Mouse (Mus musculus) thymus, adult 2 months (tissue): ENCODE results near the gene Apopt1. TPM values are rescaled to one million over a fixed set of nuclear protein-coding genes. Genes with fewer than 3 reads are reported as not detected.
A peak's percentile ranks its signal among the peaks of the same experiment; 100 is the strongest.

Experiments used
- DNase-seq: peaks from one replicate; pipeline ENCODE4 v3.0.0; 2021
- H3K27ac ChIP-seq: fragments of 200-500 bp; 2 replicates; pipeline ENCODE4 v1.5.1; 2012; ENCODE audit warnings: low read length, control low read depth; ENCODE audit not compliant: control insufficient read depth, insufficient read depth
- H3K27me3 ChIP-seq: fragments of 200-500 bp; 2 replicates; pipeline ENCODE4 v1.6.1; 2012; ENCODE audit warnings: mild to moderate bottlenecking, low read length, moderate library complexity, mixed read lengths; ENCODE audit not compliant: control insufficient read depth, insufficient read depth
- H3K36me3 ChIP-seq: fragments of 200-500 bp; 2 replicates; pipeline ENCODE4 v1.6.1; 2012; ENCODE audit warnings: mild to moderate bottlenecking, low read length, moderate library complexity; ENCODE audit not compliant: control insufficient read depth, insufficient read depth
- H3K4me1 ChIP-seq: fragments of 200-500 bp; replicated peaks from 2 replicates; pipeline ENCODE4 v1.6.1; 2012; ENCODE audit warnings: low read length; ENCODE audit not compliant: control insufficient read depth, insufficient read depth
- H3K4me3 ChIP-seq: fragments of 200-500 bp; 2 replicates; pipeline ENCODE4 v1.5.1; 2012; ENCODE audit warnings: mild to moderate bottlenecking, low read length, control low read depth, moderate library complexity; ENCODE audit not compliant: control insufficient read depth, insufficient read depth
- CTCF ChIP-seq: fragments of 200-500 bp; IDR thresholded peaks from 2 replicates; pipeline ENCODE4 v1.5.1; 2012; ENCODE audit warnings: mild to moderate bottlenecking, control low read depth, low read length, moderate library complexity, borderline replicate concordance; ENCODE audit not compliant: control insufficient read depth, poor library complexity, insufficient read depth; ENCODE audit errors: extremely low read depth
- POLR2A ChIP-seq: fragments of 200-500 bp; IDR thresholded peaks from 2 replicates; pipeline ENCODE4 v1.6.1; 2012; ENCODE audit warnings: mild to moderate bottlenecking, low read length, control low read depth, moderate library complexity; ENCODE audit not compliant: control insufficient read depth, poor library complexity, insufficient read depth; ENCODE audit errors: extremely low read depth
- whole genome bisulfite sequencing: fragments of 180-500 bp; shearing (Covaris S2); methylation state at CpG from one replicate; pipeline ENCODE4 v1.1.7; 2018; 5-methylcytosine and 5-hydroxymethylcytosine counted together
- polyA plus RNA-seq: library from polyadenylated mRNA; depleted of rRNA; stranded (reverse); fragments of >200 nt; gene quantifications from 2 replicates; pipeline ENCODE4 v1.2.3, GENCODE M21; 2012

The Apopt1 gene
- polyA plus RNA-seq, 1 experiment = 32.3 TPM

DNA sequence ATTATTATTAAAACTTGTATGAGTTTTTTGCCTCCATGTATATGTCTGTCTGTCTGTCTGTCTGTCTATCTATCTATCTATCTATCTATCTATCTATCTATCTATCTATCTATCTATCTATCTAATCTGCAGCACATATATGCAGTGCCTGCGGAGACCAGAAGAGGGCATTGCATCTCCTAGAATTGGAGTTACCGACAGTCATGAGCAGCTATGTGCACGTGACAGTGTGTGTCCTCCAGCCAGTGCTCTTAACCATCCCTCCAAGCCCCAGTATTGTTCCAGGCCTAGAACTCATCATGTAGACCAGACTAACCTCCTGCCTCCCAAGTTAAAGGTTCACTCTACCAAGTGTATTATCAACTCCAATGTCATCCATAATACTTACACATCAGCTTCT lies 25.7 kb downstream of the Apopt1 start:
- H3K4me1 ChIP-seq = 0 out of 2 replicates have a peak, but pooled peaks cover 3% of the 10 kb centered on the region
- 45% methylated on average over 3 of the region's 3 CpGs for WGBS
- no peak overlapping the region for H3K4me3 ChIP-seq
- TF ChIP-seq POLR2A = no peak
- no peak for TF ChIP-seq CTCF
- no peaks in the 10 kb centered on the region for H3K27me3 ChIP-seq
- DNase-seq = peak; percentile 44
- no peaks in the 10 kb centered on the region for H3K36me3 ChIP-seq
- no peak overlapping the region for H3K27ac ChIP-seq

DNA sequence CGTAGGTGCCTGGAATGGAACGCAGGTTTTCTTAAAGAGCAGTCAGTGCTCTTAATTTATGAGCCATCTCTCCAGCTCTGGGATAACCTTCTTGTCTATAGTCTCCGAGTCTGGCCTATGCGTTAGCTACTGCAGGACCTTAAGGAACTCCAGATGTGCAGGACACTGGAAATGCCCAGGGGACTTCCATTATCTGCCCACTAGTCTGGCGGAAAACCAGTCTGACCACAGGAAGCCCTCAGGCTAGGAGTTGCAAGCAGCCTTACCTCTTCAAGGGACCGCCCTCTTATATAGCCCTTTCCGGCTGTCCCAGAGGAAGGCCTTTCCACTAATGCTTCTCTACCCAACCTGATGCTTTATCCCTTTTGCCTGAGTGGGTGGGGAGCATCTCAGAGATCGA lies 28.3 kb downstream of the Apopt1 start:
- DNase-seq = no peak
- Histone ChIP-seq H3K4me1 (peaks cover 25% of the 10 kb centered on the region), H3K27me3 (no peaks in the 10 kb centered on the region), H3K4me3 (no peak overlapping the region), H3K36me3 (no peaks in the 10 kb centered on the region), H3K27ac (no peak overlapping the region)
- 90% methylated on average over 8 of the region's 8 CpGs for WGBS
- no peak for TF ChIP-seq POLR2A
- no peak for TF ChIP-seq CTCF

GRCm38 (mm10) chr12:111743419-111743818 lies 30.4 kb downstream of the Apopt1 start:
- no peak for TF ChIP-seq POLR2A
- no peak for TF ChIP-seq CTCF
- Histone ChIP-seq H3K27me3 (no peaks in the 10 kb centered on the region), H3K36me3 (no peaks in the 10 kb centered on the region), H3K4me3 (no peak overlapping the region), H3K27ac (0 out of 2 replicates have a peak overlapping the region, but pooled peaks have one; percentile 28), H3K4me1 (peaks cover 29% of the 10 kb centered on the region)
- WGBS = 90% methylated on average over 2 of the region's 2 CpGs
- DNase-seq = no peak

- peaks cover 29% of the 10 kb centered on the region for H3K4me1 ChIP-seq
- TF ChIP-seq CTCF (no peak), POLR2A (no peak)
- H3K36me3 ChIP-seq = no peaks in the 10 kb centered on the region
- H3K4me3 ChIP-seq = no peak overlapping the region
- H3K27ac ChIP-seq = no peak overlapping the region
- WGBS = 40% methylated on average over 11 of the region's 11 CpGs
- peak; percentile 12 for DNase-seq
- no peaks in the 10 kb centered on the region for H3K27me3 ChIP-seq
These were observed 30.9 kb downstream of the Apopt1 start for GRCm38 (mm10) chr12:111743981-111744423.

DNA sequence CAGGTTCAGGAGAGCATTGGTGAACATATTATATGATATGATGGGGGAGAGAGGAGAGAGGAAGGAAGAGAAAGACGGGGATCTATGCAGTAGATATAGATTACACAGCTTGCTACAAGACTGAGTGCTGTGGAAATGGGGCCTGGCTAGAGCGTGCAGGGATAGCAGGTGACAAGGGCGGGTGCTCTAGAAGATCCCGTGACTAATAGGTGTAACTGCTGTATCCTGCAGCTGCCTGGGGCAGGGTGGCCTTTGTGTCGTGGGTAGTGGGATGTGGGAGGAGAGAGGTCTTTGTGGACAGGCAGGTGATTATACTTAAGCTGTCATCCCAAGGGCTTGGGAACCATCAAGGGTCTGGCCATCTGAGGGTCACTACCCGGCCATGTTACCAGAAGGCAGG lies 32.2 kb downstream of the Apopt1 start:
- no peak for DNase-seq
- 76% methylated on average over 6 of the region's 6 CpGs for WGBS
- no peak for TF ChIP-seq POLR2A
- no peak for TF ChIP-seq CTCF
- no peak overlapping the region for H3K27ac ChIP-seq
- H3K27me3 ChIP-seq = no peaks in the 10 kb centered on the region
- no peaks in the 10 kb centered on the region for H3K36me3 ChIP-seq
- peaks cover 29% of the 10 kb centered on the region for H3K4me1 ChIP-seq
- no peak overlapping the region for H3K4me3 ChIP-seq

DNA sequence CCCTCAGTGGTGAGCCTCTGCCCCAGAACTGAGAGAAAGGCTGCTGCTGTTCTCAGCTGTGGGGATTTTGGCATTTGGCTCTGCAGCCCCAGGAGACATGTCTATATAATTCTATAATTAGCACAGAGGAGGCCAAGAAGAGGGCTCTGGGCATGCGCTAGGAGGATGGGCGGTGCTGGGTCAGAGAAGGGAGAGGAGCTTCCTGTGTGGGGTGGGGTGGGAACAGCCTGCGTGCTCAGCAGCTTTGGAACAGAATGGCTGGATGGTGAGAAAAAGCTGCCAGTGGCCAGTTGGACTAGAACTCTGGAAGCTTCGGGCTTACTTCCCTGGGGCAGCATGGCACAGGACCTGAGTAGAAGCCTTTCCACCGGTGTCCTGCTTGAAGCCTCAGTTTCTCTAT lies 33.0 kb downstream of the Apopt1 start:
- Histone ChIP-seq H3K36me3 (no peaks in the 10 kb centered on the region), H3K27me3 (no peaks in the 10 kb centered on the region), H3K4me1 (peaks cover 29% of the 10 kb centered on the region), H3K27ac (no peak overlapping the region), H3K4me3 (no peak overlapping the region)
- TF ChIP-seq POLR2A (no peak), CTCF (no peak)
- 42% methylated on average over 5 of the region's 5 CpGs for WGBS
- DNase-seq = peak; percentile 59

- Histone ChIP-seq H3K27ac (no peak overlapping the region), H3K27me3 (no peaks in the 10 kb centered on the region), H3K36me3 (no peaks in the 10 kb centered on the region), H3K4me3 (no peak overlapping the region), H3K4me1 (peaks cover 29% of the 10 kb centered on the region)
- 97% methylated on average over 7 of the region's 7 CpGs for WGBS
- no peak for DNase-seq
- TF ChIP-seq POLR2A = no peak
- TF ChIP-seq CTCF = no peak
These were observed 34.4 kb downstream of the Apopt1 start for GRCm38 (mm10) chr12:111747421-111747820.
